Mouse (Mus musculus): ENCODE measurements around the gene Armc2. TPM values are rescaled to one million over a fixed set of nuclear protein-coding genes. Genes with fewer than 3 reads are reported as not detected.
A peak's percentile ranks its signal among the peaks of the same experiment; 100 is the strongest.

The Armc2 gene
- total and polyA plus RNA-seq, 2 experiments from 2014 or later: 9.1 to 11.7 TPM

DNA sequence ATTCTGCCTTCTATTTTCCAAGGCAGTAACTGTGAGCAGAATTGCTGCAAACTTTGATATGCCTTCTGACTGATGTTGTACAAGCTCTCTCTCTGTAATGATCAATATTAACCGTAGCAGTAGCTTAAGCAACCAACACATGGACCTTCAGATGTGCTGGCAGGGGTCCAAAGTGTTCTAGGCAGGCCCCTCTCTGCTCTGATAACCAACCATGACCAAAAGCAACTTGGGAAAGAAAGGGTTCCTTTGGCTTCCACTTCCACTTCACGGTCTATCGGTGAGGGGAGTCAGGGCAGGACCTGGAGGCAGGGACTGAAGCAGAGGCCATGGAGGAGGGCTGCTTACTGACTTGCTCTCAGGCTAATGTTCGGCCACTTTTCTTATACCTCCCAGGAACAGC, 87.3 kb downstream of the Armc2 start:
- no peak for TF ChIP-seq CTCF (IDR thresholded peaks at IDR 0.05; ENCODE audit: low read depth)
- H3K9me3 ChIP-seq (ENCODE audit: low read length): no peaks in the 10 kb centered on the region
- no peaks in the 10 kb centered on the region for H3K27me3 ChIP-seq (ENCODE audit: insufficient read depth, low read length)
- H3K27ac ChIP-seq: no peak overlapping the region
- ATAC-seq: no peak
- H3K36me3 ChIP-seq (ENCODE audit: insufficient read depth, low read length): no peaks in the 10 kb centered on the region; the same call in 1 of the 2 replicates
- H3K4me3 ChIP-seq (ENCODE audit: low read length): no peak overlapping the region
- H3K4me1 ChIP-seq (ENCODE audit: insufficient read depth, low read length): peaks cover 17% of the 10 kb centered on the region
- no peak overlapping the region for H3K9ac ChIP-seq (replicated peaks; ENCODE audit: low read length)
- peak; percentile 14 for DNase-seq (ENCODE audit: low spot score)
- 47% methylated on average over 4 of the region's 4 CpGs for WGBS
- no peak overlapping the region for H3K4me2 ChIP-seq (ENCODE audit: low read depth, low read length)

DNA sequence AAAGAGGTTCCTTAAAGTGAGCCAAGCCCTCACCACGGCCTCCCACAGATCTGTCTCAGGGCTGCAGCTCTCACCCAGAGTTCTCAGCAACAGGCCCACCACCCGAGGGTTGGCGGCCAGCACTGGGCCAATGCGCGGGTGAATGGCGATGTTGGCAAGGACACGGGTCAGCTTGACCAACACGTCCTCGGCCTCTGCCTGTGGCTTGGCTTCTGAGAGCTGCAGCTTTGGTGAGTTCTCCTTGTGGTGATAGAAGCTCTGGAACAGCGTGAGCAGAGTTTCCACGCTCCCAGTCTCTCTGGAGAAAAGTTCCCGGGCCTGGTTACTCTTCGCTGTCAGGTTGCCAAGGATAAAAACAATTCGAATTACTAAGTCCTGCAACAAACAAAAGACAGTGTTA, 91.5 kb downstream of the Armc2 start:
- ATAC-seq: peak; percentile 66
- Histone ChIP-seq H3K27me3 (ENCODE audit: insufficient read depth, low read length) (no peaks in the 10 kb centered on the region), H3K36me3 (ENCODE audit: insufficient read depth, low read length) (no peaks in the 10 kb centered on the region; the same call in 1 of the 2 replicates), H3K4me1 (ENCODE audit: insufficient read depth, low read length) (peaks cover 2% of the 10 kb centered on the region; the same call in 1 of the 2 replicates), H3K9me3 (ENCODE audit: low read length) (no peaks in the 10 kb centered on the region), H3K27ac (peak overlapping the region; percentile 58), H3K4me3 (ENCODE audit: low read length) (no peak overlapping the region), H3K4me2 (ENCODE audit: low read depth, low read length) (no peak overlapping the region), H3K9ac (replicated peaks; ENCODE audit: low read length) (no peak overlapping the region)
- WGBS: 50% methylated on average over 14 of the region's 14 CpGs
- DNase-seq (ENCODE audit: low spot score): peak; percentile 67
- TF ChIP-seq CTCF (IDR thresholded peaks at IDR 0.05; ENCODE audit: low read depth): no peak

DNA sequence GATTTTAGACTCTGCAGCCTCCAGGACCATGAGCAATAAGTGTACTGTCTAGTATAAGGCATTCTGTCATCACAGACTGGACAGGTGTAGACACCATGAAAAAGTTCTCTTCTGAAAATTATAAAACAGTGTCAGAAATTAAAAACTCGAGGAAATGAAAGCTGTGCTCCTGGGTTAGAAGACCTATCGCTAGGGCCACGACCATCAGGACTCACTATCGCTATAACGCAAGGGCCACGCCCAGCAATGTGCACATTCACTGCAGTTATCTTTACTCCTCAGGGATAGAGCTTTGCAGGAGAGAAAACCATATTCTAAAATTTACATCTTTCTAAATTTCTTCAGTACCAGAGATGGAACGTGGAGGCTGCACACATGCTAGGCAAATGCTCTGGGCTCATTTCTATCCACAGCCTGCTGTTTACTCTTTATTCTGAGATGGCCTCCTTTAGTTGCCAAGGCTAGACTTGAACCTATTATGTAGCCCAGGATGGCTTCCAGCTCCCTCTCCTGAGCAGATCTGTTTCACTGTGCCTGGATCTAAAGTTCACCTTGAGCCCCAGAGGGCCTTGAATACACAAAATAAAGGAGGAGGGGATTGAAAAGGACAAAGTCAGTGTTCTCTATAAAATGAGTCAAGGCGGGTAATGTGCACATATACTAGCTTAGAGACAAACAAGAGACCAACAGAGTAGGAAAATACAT, 105.8 kb downstream of the Armc2 start:
- H3K27ac ChIP-seq: no peak overlapping the region
- no peak for DNase-seq (ENCODE audit: low spot score)
- no peak for ATAC-seq
- H3K36me3 ChIP-seq (ENCODE audit: insufficient read depth, low read length): peaks cover 1% of the 10 kb centered on the region; the same call in 1 of the 2 replicates
- H3K4me2 ChIP-seq (ENCODE audit: low read depth, low read length): no peak overlapping the region
- no peaks in the 10 kb centered on the region for H3K27me3 ChIP-seq (ENCODE audit: insufficient read depth, low read length)
- no peak overlapping the region for H3K9ac ChIP-seq (replicated peaks; ENCODE audit: low read length)
- H3K4me3 ChIP-seq (ENCODE audit: low read length): no peak overlapping the region
- WGBS: 93% methylated on average over 8 of the region's 8 CpGs
- peaks cover 6% of the 10 kb centered on the region; the same call in 1 of the 2 replicates for H3K4me1 ChIP-seq (ENCODE audit: insufficient read depth, low read length)
- H3K9me3 ChIP-seq (ENCODE audit: low read length): no peaks in the 10 kb centered on the region
- no peak for TF ChIP-seq CTCF (IDR thresholded peaks at IDR 0.05; ENCODE audit: low read depth)

DNA sequence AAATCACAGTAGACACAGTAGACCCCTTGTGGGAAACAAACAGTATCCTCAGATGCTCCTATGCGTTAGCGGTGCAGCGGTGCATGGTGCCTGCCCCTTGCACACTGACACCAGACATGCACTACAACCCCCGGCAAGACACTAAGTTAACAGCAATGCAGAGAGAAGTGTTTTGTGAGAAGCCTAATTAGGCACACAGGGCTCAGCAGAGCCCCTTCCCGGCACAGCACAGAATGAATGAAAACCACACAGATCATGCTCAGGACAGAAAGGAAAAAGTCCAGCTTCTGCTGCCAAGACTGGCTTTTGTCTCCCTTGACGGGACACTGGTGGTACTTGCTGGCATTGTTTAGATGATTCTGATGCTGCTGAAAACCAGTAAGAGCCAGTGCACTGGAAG, 109.3 kb downstream of the Armc2 start:
- Histone ChIP-seq H3K27ac (peak overlapping the region; percentile 51), H3K4me1 (ENCODE audit: insufficient read depth, low read length) (peaks cover 6% of the 10 kb centered on the region; the same call in 1 of the 2 replicates), H3K27me3 (ENCODE audit: insufficient read depth, low read length) (no peaks in the 10 kb centered on the region), H3K36me3 (ENCODE audit: insufficient read depth, low read length) (peaks cover 29% of the 10 kb centered on the region), H3K4me3 (ENCODE audit: low read length) (no peak overlapping the region), H3K9me3 (ENCODE audit: low read length) (no peaks in the 10 kb centered on the region), H3K4me2 (ENCODE audit: low read depth, low read length) (no peak overlapping the region), H3K9ac (replicated peaks; ENCODE audit: low read length) (no peak overlapping the region)
- 41% methylated on average over 6 of the region's 6 CpGs for WGBS
- peak; percentile 3; the same call in 1 of the 2 replicates for TF ChIP-seq CTCF (IDR thresholded peaks at IDR 0.05; ENCODE audit: low read depth)
- peak; percentile 75 for ATAC-seq
- DNase-seq (ENCODE audit: low spot score): peak; percentile 47

DNA sequence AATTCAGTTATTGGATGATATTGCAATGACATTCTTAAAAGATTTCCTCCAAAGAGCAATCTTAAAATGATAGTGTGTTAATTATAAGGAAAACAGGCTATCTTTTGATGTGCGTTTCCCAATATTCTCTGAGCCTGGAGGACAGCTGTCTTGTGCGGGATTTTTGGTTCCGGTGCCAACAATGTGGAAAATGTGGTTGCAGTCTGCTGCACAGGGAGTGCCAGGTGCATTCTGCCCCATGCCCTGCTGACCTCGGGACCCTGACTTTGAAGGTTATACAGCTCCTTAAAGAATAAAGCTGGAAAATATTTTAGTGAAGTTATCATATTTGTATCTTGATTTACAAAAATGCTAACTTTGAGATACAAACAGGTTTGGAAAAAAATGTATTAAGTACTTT, 110.3 kb downstream of the Armc2 start:
- Histone ChIP-seq H3K36me3 (ENCODE audit: insufficient read depth, low read length) (peaks cover 36% of the 10 kb centered on the region), H3K4me3 (ENCODE audit: low read length) (no peak overlapping the region), H3K9me3 (ENCODE audit: low read length) (no peaks in the 10 kb centered on the region), H3K4me2 (ENCODE audit: low read depth, low read length) (no peak overlapping the region), H3K4me1 (ENCODE audit: insufficient read depth, low read length) (peaks cover 6% of the 10 kb centered on the region; the same call in 1 of the 2 replicates), H3K27me3 (ENCODE audit: insufficient read depth, low read length) (no peaks in the 10 kb centered on the region), H3K9ac (replicated peaks; ENCODE audit: low read length) (no peak overlapping the region), H3K27ac (no peak overlapping the region)
- ATAC-seq (no peak), DNase-seq (ENCODE audit: low spot score) (no peak)
- WGBS: 60% methylated on average over 4 of the region's 4 CpGs
- TF ChIP-seq CTCF (IDR thresholded peaks at IDR 0.05; ENCODE audit: low read depth): no peak

DNA sequence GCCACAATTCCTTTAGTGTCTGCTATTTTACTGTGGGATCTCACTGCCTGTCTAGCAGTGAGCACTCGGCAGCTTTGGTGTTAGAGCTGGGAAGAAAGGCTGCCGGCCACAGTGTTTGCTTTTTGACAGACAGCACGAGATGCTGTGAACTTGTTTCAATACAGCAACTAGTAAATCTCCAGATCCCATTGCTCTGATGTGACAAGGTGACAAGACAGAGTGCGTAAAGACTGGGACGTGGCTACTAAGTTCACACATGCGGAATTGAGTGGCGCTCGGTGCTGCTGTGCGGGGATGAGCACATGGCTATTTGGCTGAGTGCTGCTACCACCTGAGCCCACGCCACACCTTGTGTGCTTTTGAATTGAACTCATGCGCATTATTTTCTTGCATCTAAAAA, 110.8 kb downstream of the Armc2 start:
- H3K4me2 ChIP-seq (ENCODE audit: low read depth, low read length): no peak overlapping the region
- no peak for TF ChIP-seq CTCF (IDR thresholded peaks at IDR 0.05; ENCODE audit: low read depth)
- H3K9ac ChIP-seq (replicated peaks; ENCODE audit: low read length): no peak overlapping the region
- peaks cover 6% of the 10 kb centered on the region; the same call in 1 of the 2 replicates for H3K4me1 ChIP-seq (ENCODE audit: insufficient read depth, low read length)
- H3K27ac ChIP-seq: no peak overlapping the region
- H3K9me3 ChIP-seq (ENCODE audit: low read length): no peaks in the 10 kb centered on the region
- ATAC-seq: 0 out of 2 replicates have a peak, but pooled peaks have one; percentile 37
- DNase-seq (ENCODE audit: low spot score): peak; percentile 39
- 71% methylated on average over 11 of the region's 11 CpGs for WGBS
- peaks cover 39% of the 10 kb centered on the region for H3K36me3 ChIP-seq (ENCODE audit: insufficient read depth, low read length)
- H3K4me3 ChIP-seq (ENCODE audit: low read length): no peak overlapping the region
- no peaks in the 10 kb centered on the region for H3K27me3 ChIP-seq (ENCODE audit: insufficient read depth, low read length)

DNA sequence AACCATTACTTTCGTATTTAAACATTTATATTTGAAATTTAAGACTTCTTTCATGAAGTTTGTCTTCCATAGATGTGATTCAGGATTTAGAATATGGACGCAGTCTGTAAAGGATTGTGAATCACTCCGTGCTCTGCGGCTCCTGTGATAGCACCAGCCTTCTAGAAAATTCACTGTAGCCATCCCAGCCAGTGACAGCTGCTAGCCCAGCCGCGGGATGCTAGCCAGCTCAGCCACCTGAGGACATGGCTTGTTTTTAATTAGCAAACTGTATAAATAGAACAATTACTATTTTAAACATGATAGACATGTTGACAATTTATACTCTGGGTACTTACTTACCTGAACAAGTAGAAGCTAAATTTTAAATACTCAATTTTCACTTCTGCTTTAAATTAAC, 116.4 kb downstream of the Armc2 start:
- Histone ChIP-seq H3K9ac (replicated peaks; ENCODE audit: low read length) (no peak overlapping the region), H3K9me3 (ENCODE audit: low read length) (no peaks in the 10 kb centered on the region), H3K4me3 (ENCODE audit: low read length) (no peak overlapping the region), H3K27me3 (ENCODE audit: insufficient read depth, low read length) (no peaks in the 10 kb centered on the region), H3K4me1 (ENCODE audit: insufficient read depth, low read length) (no peaks in the 10 kb centered on the region), H3K4me2 (ENCODE audit: low read depth, low read length) (no peak overlapping the region), H3K36me3 (ENCODE audit: insufficient read depth, low read length) (peaks cover 39% of the 10 kb centered on the region), H3K27ac (no peak overlapping the region)
- 74% methylated on average over 6 of the region's 6 CpGs for WGBS
- ATAC-seq (no peak), DNase-seq (ENCODE audit: low spot score) (peak; percentile 54)
- TF ChIP-seq CTCF (IDR thresholded peaks at IDR 0.05; ENCODE audit: low read depth): no peak

All from hindbrain, postnatal 0 days (tissue).